Mouse (Mus musculus) hindbrain, embryonic 16.5 days (tissue): ENCODE measurements around the gene Cfap126. TPM values are rescaled to one million over a fixed set of nuclear protein-coding genes. Genes with fewer than 3 reads are reported as not detected.
"Not testable (repeated sequence)": the region's sequence is repeated elsewhere in the genome, so short reads cannot be mapped to it uniquely, and the experiment has no call there.

Experiments
- ATAC-seq: fragments of 200-750 bp; cut with Nextera tagmentation; 2 replicates; pipeline ENCODE4 v1.8.0; 2017; ENCODE audit warnings: moderate TSS enrichment, moderate library complexity
- H3K27ac ChIP-seq: fragments of 300-500 bp; sonication (generic); 2 replicates; pipeline ENCODE4 v1.5.1; 2014; ENCODE audit warnings: low read depth, mild to moderate bottlenecking, control low read depth, low read length, moderate library complexity
- H3K27me3 ChIP-seq: fragments of 300-500 bp; sonication (generic); replicated peaks from 2 replicates; pipeline ENCODE4 v1.6.1; 2014; ENCODE audit warnings: low read length; ENCODE audit not compliant: control insufficient read depth, insufficient read depth
- H3K36me3 ChIP-seq: fragments of 300-500 bp; sonication (generic); 2 replicates; pipeline ENCODE4 v1.6.1; 2014; ENCODE audit warnings: mild to moderate bottlenecking, low read length, moderate library complexity, mixed read lengths; ENCODE audit not compliant: control insufficient read depth, insufficient read depth
- H3K4me1 ChIP-seq: fragments of 300-500 bp; sonication (generic); 2 replicates; pipeline ENCODE4 v1.6.1; 2014; ENCODE audit warnings: low read depth, low read length; ENCODE audit not compliant: control insufficient read depth, insufficient read depth
- H3K4me2 ChIP-seq: fragments of 300-500 bp; sonication (generic); 2 replicates; pipeline ENCODE4 v1.6.1; 2014; ENCODE audit warnings: mild to moderate bottlenecking, low read length, control low read depth, moderate library complexity
- H3K4me3 ChIP-seq: fragments of 300-500 bp; sonication (generic); 2 replicates; pipeline ENCODE4 v1.5.1; 2014; ENCODE audit warnings: mild to moderate bottlenecking, low read length, control low read depth, moderate library complexity
- H3K9ac ChIP-seq: fragments of 300-500 bp; sonication (generic); 2 replicates; pipeline ENCODE4 v1.6.1; 2014; ENCODE audit warnings: low read depth, mild to moderate bottlenecking, control low read depth, low read length, moderate library complexity
- H3K9me3 ChIP-seq: fragments of 300-500 bp; sonication (generic); 2 replicates; pipeline ENCODE4 v1.6.1; 2014; ENCODE audit warnings: mild to moderate bottlenecking, low read length, moderate library complexity; ENCODE audit not compliant: control insufficient read depth
- WGBS: fragments of 180-500 bp; shearing (Covaris S2); extraction: QIAGEN DNeasy Blood & Tissue Kit; methylation state at CpG from one replicate; pipeline ENCODE4 v1.1.7; 2014; 5-methylcytosine and 5-hydroxymethylcytosine counted together
- polyA plus RNA-seq: library from polyadenylated mRNA; unstranded; fragments of >200 nt; fragmentation: Nextera tagmentation; extraction: Ambion mirVana; gene quantifications from 2 replicates; pipeline ENCODE4 v1.2.1, GENCODE M21; 2015

Cfap126 gene
- polyA plus RNA-seq, 1 experiment from 2014 or later = 11.6 TPM

DNA sequence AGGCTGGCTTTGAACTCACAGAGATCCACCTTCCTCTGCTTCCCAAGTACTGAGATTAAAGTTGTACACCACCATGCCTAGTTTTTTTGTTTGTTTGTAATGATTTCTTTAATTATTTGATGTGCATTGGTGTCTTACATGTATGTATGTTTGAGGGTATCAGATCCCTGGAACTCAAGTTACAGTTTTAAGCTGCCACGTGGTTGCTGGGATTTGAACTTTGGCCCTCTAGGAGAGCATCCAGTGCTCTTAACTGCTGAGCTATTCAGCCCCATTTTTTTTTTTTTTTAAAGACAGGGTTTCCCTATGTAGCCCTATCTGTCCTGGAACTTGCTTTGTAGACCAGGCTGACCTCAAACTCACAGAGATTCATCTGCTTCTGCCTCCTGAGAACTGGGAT lies 17.3 kb downstream of the Cfap126 start:
- Histone ChIP-seq H3K27me3 (no peaks in the 10 kb centered on the region), H3K27ac (no peak overlapping the region), H3K36me3 (peaks cover 40% of the 10 kb centered on the region), H3K9ac (no peak overlapping the region), H3K9me3 (no peaks in the 10 kb centered on the region), H3K4me1 (no peaks in the 10 kb centered on the region), H3K4me2 (no peak overlapping the region), H3K4me3 (no peak overlapping the region)
- ATAC-seq = no peak
- 81% methylated on average over 1 of the region's 1 CpGs for WGBS

DNA sequence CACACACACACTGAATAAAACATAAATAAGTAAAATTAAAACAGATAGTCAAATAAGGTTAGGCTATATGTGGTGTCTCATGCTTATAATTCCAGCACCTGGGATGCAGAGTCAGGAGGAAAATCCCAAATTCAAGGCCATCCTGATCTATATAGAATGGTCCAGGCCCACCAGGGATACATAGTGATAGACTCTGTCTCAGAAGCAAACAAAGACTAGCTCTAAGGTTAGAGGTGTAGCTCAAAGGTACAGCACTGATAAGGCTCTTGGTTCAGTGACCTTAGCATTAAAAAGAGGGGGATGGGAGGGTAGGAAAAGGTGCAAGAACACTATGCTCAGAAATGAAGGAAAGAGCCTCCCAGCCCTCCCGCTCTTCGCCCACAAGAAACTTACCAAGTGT lies 21.9 kb downstream of the Cfap126 start:
- Histone ChIP-seq H3K36me3 (peaks cover 29% of the 10 kb centered on the region), H3K9ac (no peak overlapping the region), H3K9me3 (no peaks in the 10 kb centered on the region), H3K27ac (no peak overlapping the region), H3K4me3 (no peak overlapping the region), H3K4me1 (no peaks in the 10 kb centered on the region), H3K4me2 (no peak overlapping the region), H3K27me3 (no peaks in the 10 kb centered on the region)
- 98% methylated on average over 2 of the region's 2 CpGs for WGBS
- ATAC-seq = no peak

DNA sequence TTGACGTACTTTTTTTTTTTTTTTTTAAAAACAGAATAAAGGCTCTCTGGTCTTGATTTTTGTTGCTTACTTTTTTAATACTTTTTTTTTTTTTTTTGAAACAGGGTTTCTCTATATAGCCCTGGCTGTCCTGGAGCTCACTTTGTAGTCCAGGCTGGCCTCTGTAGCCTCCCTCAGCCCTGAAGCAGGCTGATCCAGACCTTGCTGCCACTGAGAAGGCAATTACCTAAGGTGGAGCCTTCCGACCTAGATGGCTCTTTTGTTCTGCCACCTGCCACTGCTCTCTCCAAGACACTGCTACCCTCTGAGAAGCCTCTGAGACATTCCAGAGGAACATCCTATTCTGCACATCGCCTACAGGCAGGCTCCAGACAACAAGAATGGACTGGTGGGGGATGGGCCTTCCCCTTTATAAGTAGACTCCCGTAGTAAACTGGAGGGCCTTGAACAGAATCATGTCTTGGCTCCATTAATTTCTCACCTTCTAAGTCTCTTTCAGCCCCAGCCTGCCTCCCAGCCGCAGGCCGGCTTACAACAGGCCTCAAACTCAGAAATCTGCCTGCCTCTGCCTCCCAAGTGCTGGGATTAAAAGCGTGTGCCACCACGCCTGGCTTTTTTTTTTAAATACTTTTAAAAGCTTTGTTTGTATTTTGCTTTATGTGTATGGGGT lies 23.9 kb downstream of the Cfap126 start:
- H3K4me3 ChIP-seq, ATAC-seq, H3K27me3 ChIP-seq, H3K27ac ChIP-seq, H3K4me2 ChIP-seq, H3K9ac ChIP-seq, H3K9me3 ChIP-seq, H3K4me1 ChIP-seq: not testable (repeated sequence)
- whole genome bisulfite sequencing = 86% methylated on average over 8 of the region's 8 CpGs
- H3K36me3 ChIP-seq = peaks cover 37% of the 10 kb centered on the region

DNA sequence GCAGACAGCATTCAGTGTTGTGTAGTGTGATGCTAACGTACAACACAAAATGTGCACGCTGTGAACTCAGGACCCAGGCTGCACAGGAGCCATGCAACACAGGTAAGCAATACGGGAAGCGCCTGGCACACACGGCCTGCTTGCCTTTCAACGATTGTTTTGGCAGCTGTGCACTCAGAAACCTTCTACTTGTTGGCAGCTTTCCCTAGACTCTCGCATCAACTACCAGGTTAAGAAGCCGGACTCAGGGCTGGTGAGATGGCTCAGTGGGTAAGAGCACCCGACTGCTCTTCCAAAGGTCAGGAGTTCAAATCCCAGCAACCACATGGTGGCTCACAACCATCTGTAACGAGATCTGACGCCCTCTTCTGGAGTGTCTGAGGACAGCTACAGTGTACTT lies 29.3 kb downstream of the Cfap126 start:
- not testable (repeated sequence) for H3K4me3 ChIP-seq, H3K4me2 ChIP-seq, H3K4me1 ChIP-seq, H3K9ac ChIP-seq, H3K27ac ChIP-seq, H3K9me3 ChIP-seq, ATAC-seq, H3K27me3 ChIP-seq
- 85% methylated on average over 9 of the region's 11 CpGs for WGBS
- peaks cover 24% of the 10 kb centered on the region for H3K36me3 ChIP-seq

DNA sequence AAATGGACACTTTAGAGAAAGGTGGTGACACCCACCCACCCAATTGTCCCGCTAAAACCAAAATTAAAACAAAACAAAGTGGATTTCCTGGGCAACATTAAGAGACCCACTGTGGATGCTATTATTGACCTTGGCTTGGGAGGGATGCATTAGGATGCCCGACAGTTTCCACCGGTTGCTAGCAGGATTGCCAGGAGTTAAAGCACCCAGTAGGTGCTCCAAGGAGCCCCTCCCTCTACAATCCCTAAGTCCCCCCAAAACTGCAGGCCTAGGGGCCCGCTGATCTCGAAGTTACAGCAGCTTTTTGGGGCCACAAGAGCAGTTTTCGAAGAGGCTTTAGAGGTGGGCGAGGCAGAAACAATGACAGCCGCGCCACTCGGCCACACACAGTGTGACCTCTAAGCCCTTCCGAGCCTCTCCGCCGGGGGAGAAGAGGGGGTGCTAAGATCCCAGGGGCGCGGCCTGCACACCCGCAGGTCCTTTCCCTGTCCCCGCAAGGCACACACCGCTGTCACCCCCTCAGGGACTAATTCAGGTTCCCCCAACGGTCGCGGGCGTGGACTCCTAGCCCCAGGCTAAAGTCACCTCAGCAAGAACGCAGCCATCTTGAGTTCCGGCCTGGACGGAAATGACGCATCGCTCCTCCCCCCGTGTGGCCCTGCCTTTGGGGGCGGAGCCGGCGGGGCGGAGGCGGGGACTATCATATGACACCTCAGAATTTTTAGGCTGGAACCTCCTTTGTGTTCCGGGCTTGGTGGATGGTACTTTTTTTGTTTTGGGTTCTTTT lies 36.4 kb downstream of the Cfap126 start, which contains the start of the genes Sdhc and Mpz:
Gene Sdhc (minus strand): TSS at position 630 of the 787 bp plus-strand sequence.
Gene Mpz (plus strand): TSS at position 738 of the 787 bp plus-strand sequence.
- WGBS = under 1% methylated on average over 31 of the region's 34 CpGs
- Histone ChIP-seq H3K4me1 (peaks cover 18% of the 10 kb centered on the region), H3K36me3 (no peaks in the 10 kb centered on the region), H3K9ac (peak within 1 kb of the TSS; percentile 90), H3K27ac (peak within 1 kb of the TSS; percentile 89), H3K4me3 (peak within 1 kb of the TSS; percentile 81), H3K4me2 (peak within 1 kb of the TSS; percentile 91), H3K27me3 (no peaks in the 10 kb centered on the region; the same call in 1 of the 2 replicates), H3K9me3 (no peaks in the 10 kb centered on the region)
- ATAC-seq = peak; percentile 97

DNA sequence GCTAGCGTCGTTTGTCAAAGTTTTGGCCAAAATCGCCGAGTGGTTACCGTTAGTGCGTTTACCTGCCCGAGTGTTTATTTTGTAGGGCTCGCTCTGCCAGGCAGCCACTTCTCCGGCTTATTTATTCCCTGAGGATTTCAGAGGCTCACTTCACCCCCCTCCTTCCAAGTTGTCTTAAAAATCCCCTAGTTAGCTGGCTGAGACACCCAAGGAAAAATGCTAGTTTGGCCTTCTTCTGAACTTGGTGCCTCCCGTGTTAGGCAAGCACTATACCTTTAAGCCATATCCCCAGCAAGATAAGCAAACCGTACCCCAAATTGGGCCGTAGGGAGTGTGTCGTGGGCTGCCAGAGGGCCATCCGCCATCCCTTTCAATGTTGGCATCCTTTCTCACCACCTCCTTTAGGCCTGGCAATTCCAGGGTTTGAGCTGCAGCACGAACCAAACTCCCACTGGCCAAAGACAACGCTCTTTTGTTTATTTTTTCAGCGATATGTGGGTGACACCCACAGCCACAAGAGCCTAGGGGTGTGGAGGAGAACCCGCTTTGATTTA lies 37.2 kb downstream of the Cfap126 start:
- peak; percentile 32 for ATAC-seq
- Histone ChIP-seq H3K4me2 (peak overlapping the region; percentile 63), H3K4me3 (peak overlapping the region; percentile 81), H3K4me1 (peaks cover 18% of the 10 kb centered on the region), H3K27ac (peak overlapping the region; percentile 89), H3K27me3 (no peaks in the 10 kb centered on the region; the same call in 1 of the 2 replicates), H3K36me3 (no peaks in the 10 kb centered on the region), H3K9me3 (no peaks in the 10 kb centered on the region), H3K9ac (peak overlapping the region; percentile 90)
- WGBS = 4% methylated on average over 18 of the region's 18 CpGs

DNA sequence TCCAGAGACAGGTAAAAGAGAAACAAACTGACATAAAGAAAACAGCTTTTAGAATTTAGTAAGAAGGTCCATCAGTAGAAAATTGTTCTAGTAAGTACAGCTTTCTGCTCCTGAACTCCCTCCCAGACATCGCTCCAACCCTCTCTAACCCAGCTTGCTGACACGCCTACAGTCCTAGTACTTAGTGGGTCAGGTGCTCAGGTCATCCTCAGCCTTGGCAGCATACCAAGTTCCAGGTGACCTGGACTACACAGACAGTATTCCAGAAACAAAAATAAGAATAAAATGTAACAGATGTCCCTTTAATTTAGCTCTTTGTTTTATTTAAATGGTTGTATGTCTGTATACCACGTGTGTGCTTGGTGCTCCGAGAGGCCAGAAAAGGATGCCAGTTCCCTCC lies 38.2 kb downstream of the Cfap126 start:
- no peaks in the 10 kb centered on the region for H3K36me3 ChIP-seq
- no peak overlapping the region for H3K27ac ChIP-seq
- whole genome bisulfite sequencing = 74% methylated on average over 4 of the region's 4 CpGs
- no peak for ATAC-seq
- peaks cover 3% of the 10 kb centered on the region; the same call in 1 of the 2 replicates for H3K27me3 ChIP-seq
- H3K4me2 ChIP-seq = no peak overlapping the region
- no peaks in the 10 kb centered on the region for H3K9me3 ChIP-seq
- no peak overlapping the region for H3K4me3 ChIP-seq
- peaks cover 18% of the 10 kb centered on the region for H3K4me1 ChIP-seq
- no peak overlapping the region for H3K9ac ChIP-seq

DNA sequence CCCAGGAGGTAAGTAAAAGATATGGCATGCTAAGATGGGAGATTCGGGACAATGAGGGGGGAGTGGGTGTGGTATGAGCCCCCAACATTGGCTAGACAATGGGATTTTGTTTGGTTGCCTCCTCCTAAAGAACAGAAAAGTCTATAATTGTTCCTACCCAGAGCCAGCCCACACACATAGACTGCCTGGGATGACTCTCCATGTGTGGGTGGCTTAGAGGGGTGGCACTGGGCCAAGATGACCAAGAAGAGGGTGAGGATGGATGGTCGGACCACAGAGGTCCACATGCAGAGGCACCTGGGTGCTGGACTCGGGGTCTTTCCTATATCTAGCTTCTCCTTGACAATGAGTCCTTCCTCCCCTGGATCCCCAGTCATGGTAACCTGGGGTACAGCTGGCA lies 42.9 kb downstream of the Cfap126 start:
- Histone ChIP-seq H3K4me2 (no peak overlapping the region), H3K27ac (no peak overlapping the region), H3K4me3 (no peak overlapping the region), H3K4me1 (peaks cover 4% of the 10 kb centered on the region; the same call in 1 of the 2 replicates), H3K9me3 (no peaks in the 10 kb centered on the region), H3K27me3 (peaks cover 12% of the 10 kb centered on the region; the same call in 1 of the 2 replicates), H3K36me3 (no peaks in the 10 kb centered on the region), H3K9ac (no peak overlapping the region)
- ATAC-seq = no peak
- 66% methylated on average over 3 of the region's 3 CpGs for WGBS

DNA sequence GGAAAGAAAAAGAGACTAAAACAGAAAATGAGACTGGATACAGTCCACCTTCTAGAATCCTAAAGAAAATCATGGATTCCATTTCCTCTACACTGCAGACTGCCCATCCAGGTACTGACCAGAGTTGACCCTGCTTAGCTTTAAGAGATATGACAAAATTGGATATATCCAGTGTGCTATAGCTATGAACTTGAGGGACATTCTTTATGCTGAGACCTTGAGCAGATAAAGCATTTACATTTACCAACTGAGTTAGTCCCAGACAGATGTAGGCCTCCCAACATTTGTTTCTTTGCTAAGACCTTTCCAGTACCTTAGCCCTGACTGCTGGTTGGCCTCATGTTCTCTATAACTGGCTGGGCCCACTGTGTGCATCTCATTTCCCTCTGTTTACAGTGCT lies 44.2 kb downstream of the Cfap126 start:
- H3K4me1 ChIP-seq = peaks cover 4% of the 10 kb centered on the region; the same call in 1 of the 2 replicates
- H3K36me3 ChIP-seq = no peaks in the 10 kb centered on the region
- H3K4me3 ChIP-seq = no peak overlapping the region
- H3K4me2 ChIP-seq = no peak overlapping the region
- H3K9ac ChIP-seq = no peak overlapping the region
- no peak for ATAC-seq
- H3K27ac ChIP-seq = no peak overlapping the region
- peaks cover 12% of the 10 kb centered on the region; the same call in 1 of the 2 replicates for H3K27me3 ChIP-seq
- no peaks in the 10 kb centered on the region for H3K9me3 ChIP-seq
